Mouse (Mus musculus): ENCODE results near the gene Fam219b. TPM values are rescaled to one million over a fixed set of nuclear protein-coding genes. Genes with fewer than 3 reads are reported as not detected.

The Fam219b gene
- polyA plus RNA-seq, 1 experiment from 2014 or later, result 26.6 TPM

DNA sequence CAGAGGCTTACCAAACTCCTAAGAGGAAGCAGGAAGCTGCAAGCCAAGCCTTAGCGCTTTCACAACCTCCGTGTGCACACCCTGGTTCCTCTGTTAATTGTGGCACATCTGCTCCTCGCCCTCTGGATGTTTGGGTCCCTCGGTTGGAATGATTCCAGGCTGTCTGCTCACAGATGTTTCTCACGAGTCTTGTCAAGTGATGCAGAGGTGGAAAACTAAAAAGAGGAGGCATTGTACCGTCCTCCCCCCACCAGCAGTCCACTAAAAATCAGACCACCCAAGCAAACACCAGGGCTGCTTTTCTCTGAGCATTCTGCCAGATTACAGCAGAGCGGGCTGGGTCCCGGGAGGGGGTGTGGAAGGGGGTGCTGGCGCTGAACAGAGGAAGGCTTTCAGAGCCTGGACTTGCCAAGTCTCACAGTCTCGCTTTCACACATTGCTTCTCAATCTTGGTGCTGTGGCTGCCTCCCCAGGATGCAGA, 28.5 kb downstream of the Fam219b start:
- peak overlapping the region; percentile 16; the same call in 1 of the 2 replicates for H3K4me2 ChIP-seq (ENCODE audit: low read length)
- WGBS, result 31% methylated on average over 10 of the region's 10 CpGs
- ATAC-seq, result peak; percentile 55

DNA sequence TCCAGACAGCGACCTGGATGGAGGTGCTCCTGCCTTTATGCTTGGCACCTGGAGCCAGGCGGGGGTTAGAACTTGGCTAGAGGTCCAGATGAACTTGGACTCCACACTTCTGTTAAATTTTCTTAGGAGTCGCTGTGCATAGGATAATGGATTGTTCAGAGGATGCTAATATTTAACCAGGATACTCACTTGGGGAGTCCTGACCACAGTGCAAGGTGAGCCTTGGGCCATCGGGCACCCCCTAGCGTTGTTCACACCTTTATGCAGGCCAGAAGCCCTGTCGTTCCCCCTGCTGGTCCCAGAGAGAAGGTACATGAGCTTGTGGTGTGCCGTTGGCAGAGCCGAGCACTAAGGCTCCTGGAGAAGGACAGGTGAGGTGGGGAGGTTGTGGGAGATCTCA, 29.5 kb downstream of the Fam219b start:
- Histone ChIP-seq H3K4me2 (ENCODE audit: low read length) (no peak overlapping the region), H3K27me3 (replicated peaks; ENCODE audit: control insufficient read depth, insufficient read depth, low read length) (no peaks in the 10 kb centered on the region)
- WGBS, result 57% methylated on average over 8 of the region's 8 CpGs

More for the DNA sequence above, 28.5 kb downstream of the Fam219b start:
- H3K27ac ChIP-seq (ENCODE audit: low read length), result peak overlapping the region; percentile 76
- no peak overlapping the region for H3K4me3 ChIP-seq (replicated peaks; ENCODE audit: low read length)
- H3K4me1 ChIP-seq (replicated peaks; ENCODE audit: control insufficient read depth, insufficient read depth, low read length), result peaks cover 34% of the 10 kb centered on the region
- H3K36me3 ChIP-seq (ENCODE audit: control insufficient read depth, insufficient read depth), result no peaks in the 10 kb centered on the region
- H3K9me3 ChIP-seq (ENCODE audit: control insufficient read depth, low read length), result no peaks in the 10 kb centered on the region
- no peak overlapping the region; the same call in 1 of the 2 replicates for H3K9ac ChIP-seq (replicated peaks; ENCODE audit: low read depth, low read length)
- H3K27me3 ChIP-seq (replicated peaks; ENCODE audit: control insufficient read depth, insufficient read depth, low read length), result no peaks in the 10 kb centered on the region

DNA sequence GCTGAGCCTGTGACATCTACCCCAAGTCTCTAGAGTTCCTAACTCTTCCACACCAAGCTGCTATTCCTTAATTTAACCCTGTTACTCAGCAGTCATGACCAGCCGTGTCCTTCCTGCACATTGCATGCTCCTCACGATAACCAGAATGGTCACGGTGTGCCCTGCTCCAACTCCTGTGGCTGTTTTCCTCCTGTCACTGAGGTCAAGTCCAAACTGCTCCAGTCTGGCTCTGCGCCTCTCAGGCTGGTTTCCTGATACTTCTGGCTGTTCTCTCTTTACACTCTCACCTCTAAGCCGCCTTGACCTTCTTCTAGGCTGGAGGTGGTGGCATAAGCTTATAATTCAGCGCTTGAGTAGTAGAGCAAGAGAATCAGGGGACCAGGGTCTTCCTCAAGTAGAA, 31.2 kb downstream of the Fam219b start:
- 96% methylated on average over 6 of the region's 6 CpGs for WGBS
- no peak for ATAC-seq
- Histone ChIP-seq H3K4me3 (replicated peaks; ENCODE audit: low read length) (no peak overlapping the region), H3K9ac (replicated peaks; ENCODE audit: low read depth, low read length) (no peak overlapping the region), H3K4me1 (replicated peaks; ENCODE audit: control insufficient read depth, insufficient read depth, low read length) (peaks cover 14% of the 10 kb centered on the region), H3K27me3 (replicated peaks; ENCODE audit: control insufficient read depth, insufficient read depth, low read length) (no peaks in the 10 kb centered on the region), H3K27ac (ENCODE audit: low read length) (no peak overlapping the region), H3K36me3 (ENCODE audit: control insufficient read depth, insufficient read depth) (peaks cover 3% of the 10 kb centered on the region; the same call in 1 of the 2 replicates), H3K4me2 (ENCODE audit: low read length) (no peak overlapping the region), H3K9me3 (ENCODE audit: control insufficient read depth, low read length) (no peaks in the 10 kb centered on the region)

More for the DNA sequence above, 29.5 kb downstream of the Fam219b start:
- no peak overlapping the region for H3K27ac ChIP-seq (ENCODE audit: low read length)
- ATAC-seq, result no peak
- H3K9ac ChIP-seq (replicated peaks; ENCODE audit: low read depth, low read length), result no peak overlapping the region
- H3K4me1 ChIP-seq (replicated peaks; ENCODE audit: control insufficient read depth, insufficient read depth, low read length), result peaks cover 27% of the 10 kb centered on the region
- no peaks in the 10 kb centered on the region for H3K9me3 ChIP-seq (ENCODE audit: control insufficient read depth, low read length)
- no peak overlapping the region for H3K4me3 ChIP-seq (replicated peaks; ENCODE audit: low read length)
- peaks cover 3% of the 10 kb centered on the region; the same call in 1 of the 2 replicates for H3K36me3 ChIP-seq (ENCODE audit: control insufficient read depth, insufficient read depth)

DNA sequence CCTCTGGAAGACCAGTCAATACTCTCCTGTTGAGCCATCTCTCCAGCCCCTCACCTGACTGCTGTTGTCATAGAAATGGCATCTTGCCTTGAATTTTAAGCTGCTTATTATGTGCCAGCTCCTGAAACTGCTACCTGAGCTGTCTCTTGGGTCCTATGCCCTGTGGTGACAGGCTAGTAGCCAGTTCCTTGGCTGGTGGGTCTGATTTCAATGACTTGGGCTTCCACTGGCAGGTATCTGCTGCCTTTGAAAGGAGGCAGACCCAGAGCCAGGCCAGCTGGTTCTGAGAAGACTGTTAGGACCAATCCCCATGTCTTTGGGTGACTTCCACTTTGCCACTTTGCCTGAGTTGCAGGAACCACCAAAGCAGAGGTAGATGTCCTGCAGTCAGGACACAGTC, 37.1 kb downstream of the Fam219b start:
- ATAC-seq, result no peak
- Histone ChIP-seq H3K36me3 (ENCODE audit: control insufficient read depth, insufficient read depth) (peaks cover 8% of the 10 kb centered on the region; the same call in 1 of the 2 replicates), H3K4me2 (ENCODE audit: low read length) (no peak overlapping the region), H3K27me3 (replicated peaks; ENCODE audit: control insufficient read depth, insufficient read depth, low read length) (no peaks in the 10 kb centered on the region), H3K9ac (replicated peaks; ENCODE audit: low read depth, low read length) (no peak overlapping the region), H3K27ac (ENCODE audit: low read length) (no peak overlapping the region), H3K9me3 (ENCODE audit: control insufficient read depth, low read length) (no peaks in the 10 kb centered on the region), H3K4me3 (replicated peaks; ENCODE audit: low read length) (no peak overlapping the region), H3K4me1 (replicated peaks; ENCODE audit: control insufficient read depth, insufficient read depth, low read length) (no peaks in the 10 kb centered on the region)

DNA sequence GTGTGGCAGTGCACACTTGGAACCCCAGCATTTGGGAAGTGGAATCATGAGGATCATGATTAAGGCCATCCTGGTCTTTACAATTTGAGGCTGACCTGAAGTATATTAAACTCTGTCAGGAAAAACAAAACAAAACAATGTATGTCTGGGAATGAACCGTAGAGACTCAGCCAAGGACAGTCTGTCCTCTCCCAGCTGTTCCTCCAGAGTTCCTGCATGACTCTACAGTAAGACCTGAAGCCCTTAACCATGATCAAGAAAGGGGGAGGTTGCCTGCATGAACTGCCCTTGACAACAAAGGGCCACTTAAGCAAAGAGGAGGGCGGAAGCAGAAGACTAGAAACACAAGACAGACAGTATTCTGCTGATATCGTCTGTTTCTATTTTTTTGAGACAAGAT, 38.2 kb downstream of the Fam219b start:
- no peaks in the 10 kb centered on the region for H3K9me3 ChIP-seq (ENCODE audit: control insufficient read depth, low read length)
- H3K27ac ChIP-seq (ENCODE audit: low read length), result no peak overlapping the region
- H3K4me3 ChIP-seq (replicated peaks; ENCODE audit: low read length), result no peak overlapping the region
- H3K27me3 ChIP-seq (replicated peaks; ENCODE audit: control insufficient read depth, insufficient read depth, low read length), result no peaks in the 10 kb centered on the region
- peaks cover 12% of the 10 kb centered on the region; the same call in 1 of the 2 replicates for H3K36me3 ChIP-seq (ENCODE audit: control insufficient read depth, insufficient read depth)
- H3K9ac ChIP-seq (replicated peaks; ENCODE audit: low read depth, low read length), result no peak overlapping the region
- ATAC-seq, result no peak
- 83% methylated on average over 3 of the region's 3 CpGs for WGBS
- H3K4me1 ChIP-seq (replicated peaks; ENCODE audit: control insufficient read depth, insufficient read depth, low read length), result no peaks in the 10 kb centered on the region
- no peak overlapping the region for H3K4me2 ChIP-seq (ENCODE audit: low read length)

DNA sequence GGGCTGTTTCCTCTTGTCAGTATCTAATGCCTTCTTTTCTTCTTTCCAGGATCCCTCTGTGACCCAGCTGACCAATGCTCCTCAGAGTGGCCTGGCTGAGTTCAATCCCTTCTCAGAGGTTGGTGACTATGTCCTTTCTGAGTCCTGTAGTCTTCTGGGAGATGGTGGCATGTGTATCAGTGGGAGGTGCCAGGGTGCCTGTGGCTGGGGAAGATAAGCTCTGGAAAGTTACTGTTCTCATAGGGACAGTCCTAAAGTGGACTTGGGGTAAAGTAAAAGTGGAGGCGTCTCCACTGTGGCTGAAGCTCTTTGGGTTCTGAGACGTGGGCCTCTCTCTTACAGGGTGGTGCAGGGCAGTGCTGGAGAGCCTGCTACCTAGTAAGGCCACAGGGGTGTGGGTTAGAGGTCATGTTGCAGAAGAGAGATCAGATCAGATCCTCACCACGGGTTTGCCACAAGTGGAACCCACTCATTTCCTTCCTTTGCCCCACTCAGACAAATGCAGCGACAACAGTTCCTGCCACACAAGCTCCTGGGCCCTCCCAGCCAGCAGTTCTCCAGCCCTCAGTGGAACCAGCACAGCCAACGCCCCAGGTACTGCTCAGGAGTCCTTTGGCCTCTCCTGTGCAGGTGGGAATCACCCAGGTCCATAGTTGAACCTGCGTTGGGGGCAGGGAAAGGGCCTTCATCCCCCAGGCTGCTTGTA, 40.0 kb downstream of the Fam219b start:
- no peaks in the 10 kb centered on the region for H3K4me1 ChIP-seq (replicated peaks; ENCODE audit: control insufficient read depth, insufficient read depth, low read length)
- H3K9me3 ChIP-seq (ENCODE audit: control insufficient read depth, low read length), result no peaks in the 10 kb centered on the region
- no peak for ATAC-seq
- no peaks in the 10 kb centered on the region for H3K27me3 ChIP-seq (replicated peaks; ENCODE audit: control insufficient read depth, insufficient read depth, low read length)
- H3K9ac ChIP-seq (replicated peaks; ENCODE audit: low read depth, low read length), result no peak overlapping the region
- peaks cover 23% of the 10 kb centered on the region for H3K36me3 ChIP-seq (ENCODE audit: control insufficient read depth, insufficient read depth)
- 84% methylated on average over 6 of the region's 6 CpGs for WGBS
- no peak overlapping the region for H3K27ac ChIP-seq (ENCODE audit: low read length)
- H3K4me2 ChIP-seq (ENCODE audit: low read length), result no peak overlapping the region
- H3K4me3 ChIP-seq (replicated peaks; ENCODE audit: low read length), result no peak overlapping the region

DNA sequence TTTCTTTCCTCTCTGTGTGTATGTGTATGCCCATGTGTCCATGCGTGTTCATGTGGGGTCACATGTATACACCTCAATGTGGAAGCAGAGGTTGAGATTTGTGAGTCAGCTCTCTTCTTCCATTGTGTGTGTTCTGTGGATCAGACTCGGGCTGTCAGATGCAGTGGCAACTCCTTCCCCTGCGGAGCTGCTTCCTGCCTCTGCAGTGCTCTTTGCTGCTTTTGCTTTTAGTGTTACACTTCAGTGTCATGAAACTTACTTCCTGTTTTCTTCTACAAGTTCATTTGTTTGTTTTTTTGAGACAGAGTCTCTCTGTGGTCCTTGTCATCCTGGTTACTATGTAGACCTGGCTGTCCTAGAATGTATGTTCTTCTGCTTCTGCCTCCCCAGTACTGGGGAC, 47.7 kb downstream of the Fam219b start:
- Histone ChIP-seq H3K4me1 (replicated peaks; ENCODE audit: control insufficient read depth, insufficient read depth, low read length) (peaks cover 7% of the 10 kb centered on the region), H3K27me3 (replicated peaks; ENCODE audit: control insufficient read depth, insufficient read depth, low read length) (no peaks in the 10 kb centered on the region), H3K4me2 (ENCODE audit: low read length) (no peak overlapping the region), H3K9ac (replicated peaks; ENCODE audit: low read depth, low read length) (no peak overlapping the region), H3K27ac (ENCODE audit: low read length) (no peak overlapping the region), H3K36me3 (ENCODE audit: control insufficient read depth, insufficient read depth) (peaks cover 37% of the 10 kb centered on the region), H3K4me3 (replicated peaks; ENCODE audit: low read length) (no peak overlapping the region), H3K9me3 (ENCODE audit: control insufficient read depth, low read length) (no peaks in the 10 kb centered on the region)
- 90% methylated on average over 3 of the region's 3 CpGs for WGBS
- ATAC-seq, result no peak

DNA sequence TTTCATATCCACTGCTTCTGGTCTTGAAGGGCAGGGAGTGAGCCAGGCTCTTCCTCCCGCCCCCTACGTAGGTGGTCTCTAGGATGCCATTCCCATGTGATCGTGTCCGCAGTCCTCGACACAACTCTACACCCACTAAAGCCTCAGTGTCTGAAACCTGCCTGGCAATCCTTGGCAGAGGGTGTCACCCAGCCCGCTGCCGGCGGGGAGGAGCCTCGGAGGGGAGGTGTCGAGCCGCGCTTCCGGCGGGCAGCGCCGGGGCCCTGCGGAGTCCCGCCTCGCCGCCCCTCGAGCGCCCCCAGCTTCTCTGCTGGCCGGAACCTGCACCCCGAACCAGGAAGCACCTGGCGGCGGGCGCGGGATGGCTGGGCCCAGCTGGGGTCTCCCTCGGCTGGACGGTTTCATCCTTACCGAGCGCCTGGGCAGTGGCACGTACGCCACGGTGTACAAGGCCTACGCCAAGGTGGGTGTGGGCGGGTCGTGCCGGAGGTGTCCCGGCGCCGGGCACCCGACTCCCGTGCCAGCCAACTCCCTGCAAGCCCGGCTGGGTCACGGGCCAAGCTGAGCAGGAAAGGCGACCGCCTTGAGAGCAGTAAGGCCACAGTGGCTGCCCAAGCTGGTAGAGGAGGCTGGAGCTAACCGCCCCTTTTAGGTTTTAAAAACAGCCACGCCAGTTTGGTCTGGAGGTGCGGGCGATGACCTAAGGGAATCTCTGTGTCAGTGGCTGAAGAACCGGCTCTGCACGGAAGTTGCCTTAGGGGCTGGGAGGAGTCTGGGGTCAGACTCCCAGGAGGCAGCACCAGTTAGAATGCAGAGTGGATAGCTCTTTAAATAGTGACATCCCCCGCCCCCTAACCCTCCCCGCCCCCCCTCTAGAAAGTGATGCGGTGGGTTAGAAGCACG, 52.1 kb downstream of the Fam219b start, which contains the start of gene Ulk3:
Gene Ulk3, plus strand, starts transcription at position 229 of the 903 bp plus-strand sequence.
- Histone ChIP-seq H3K4me3 (replicated peaks; ENCODE audit: low read length) (peak within 1 kb of the TSS; percentile 79), H3K36me3 (ENCODE audit: control insufficient read depth, insufficient read depth) (peaks cover 3% of the 10 kb centered on the region; the same call in 1 of the 2 replicates), H3K9ac (replicated peaks; ENCODE audit: low read depth, low read length) (peak within 1 kb of the TSS; percentile 89), H3K27me3 (replicated peaks; ENCODE audit: control insufficient read depth, insufficient read depth, low read length) (no peaks in the 10 kb centered on the region), H3K27ac (ENCODE audit: low read length) (peak within 1 kb of the TSS; percentile 67), H3K9me3 (ENCODE audit: control insufficient read depth, low read length) (no peaks in the 10 kb centered on the region), H3K4me2 (ENCODE audit: low read length) (peak within 1 kb of the TSS; percentile 76), H3K4me1 (replicated peaks; ENCODE audit: control insufficient read depth, insufficient read depth, low read length) (peaks cover 15% of the 10 kb centered on the region)
- ATAC-seq, result peak; percentile 91
- under 1% methylated on average over 58 of the region's 58 CpGs for WGBS

DNA sequence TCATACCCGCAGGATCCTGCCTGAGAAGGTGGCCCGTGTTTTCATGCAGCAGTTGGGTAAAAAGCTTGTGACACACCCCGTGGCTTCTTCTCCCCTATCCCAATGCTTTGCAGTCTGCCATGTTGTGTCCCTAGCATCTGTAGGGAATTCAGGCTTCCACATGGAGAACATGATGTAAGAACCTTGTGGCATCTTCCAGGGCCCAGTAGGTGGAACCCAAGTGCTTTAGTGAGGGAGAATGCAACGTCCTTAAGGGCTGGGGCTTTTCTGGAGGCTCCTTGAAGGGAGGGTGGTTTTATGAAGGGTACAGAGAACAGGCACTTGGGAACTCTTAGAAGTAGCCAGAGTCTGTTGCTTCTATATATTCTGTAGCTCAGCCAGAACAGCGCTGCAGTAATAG, 53.4 kb downstream of the Fam219b start:
- ATAC-seq, result no peak
- no peak overlapping the region for H3K27ac ChIP-seq (ENCODE audit: low read length)
- 36% methylated on average over 5 of the region's 5 CpGs for WGBS
- H3K27me3 ChIP-seq (replicated peaks; ENCODE audit: control insufficient read depth, insufficient read depth, low read length), result no peaks in the 10 kb centered on the region
- H3K4me3 ChIP-seq (replicated peaks; ENCODE audit: low read length), result no peak overlapping the region
- H3K9me3 ChIP-seq (ENCODE audit: control insufficient read depth, low read length), result no peaks in the 10 kb centered on the region
- H3K9ac ChIP-seq (replicated peaks; ENCODE audit: low read depth, low read length), result no peak overlapping the region
- H3K36me3 ChIP-seq (ENCODE audit: control insufficient read depth, insufficient read depth), result peaks cover 10% of the 10 kb centered on the region
- H3K4me1 ChIP-seq (replicated peaks; ENCODE audit: control insufficient read depth, insufficient read depth, low read length), result peaks cover 15% of the 10 kb centered on the region
- H3K4me2 ChIP-seq (ENCODE audit: low read length), result no peak overlapping the region; the same call in 1 of the 2 replicates
